Mouse (Mus musculus): ENCODE results near the gene Pcsk4. TPM values are rescaled to one million over a fixed set of nuclear protein-coding genes. Genes with fewer than 3 reads are reported as not detected.
A peak's percentile ranks its signal among the peaks of the same experiment; 100 is the strongest.

Gene Pcsk4
- polyA plus RNA-seq, 1 experiment from 2014 or later, result 2.2 TPM

GRCm38 (mm10) chr10:80312586-80313504, 16.5 kb downstream of the Pcsk4 start:
- Histone ChIP-seq H3K4me1 (replicated peaks; ENCODE audit: control insufficient read depth, insufficient read depth) (no peaks in the 10 kb centered on the region; the same call in 1 of the 2 replicates), H3K4me3 (ENCODE audit: low read depth, low read length) (no peak overlapping the region), H3K9me3 (ENCODE audit: control insufficient read depth, low read length) (no peaks in the 10 kb centered on the region), H3K9ac (ENCODE audit: low read length) (no peak overlapping the region), H3K27ac (replicated peaks) (no peak overlapping the region), H3K27me3 (ENCODE audit: control insufficient read depth, insufficient read depth, low read length) (0 out of 2 replicates have a peak, but pooled peaks cover 9% of the 10 kb centered on the region), H3K36me3 (ENCODE audit: control insufficient read depth, insufficient read depth, low read length) (peaks cover 2% of the 10 kb centered on the region; the same call in 1 of the 2 replicates), H3K4me2 (replicated peaks; ENCODE audit: low read depth) (no peak overlapping the region)
- TF ChIP-seq EP300 (optimal IDR thresholded peaks at IDR 0.05), result no peak
- TF ChIP-seq CTCF (IDR thresholded peaks at IDR 0.05; ENCODE audit: low read depth), result no peak
- no peak for DNase-seq (ENCODE audit: low spot score)
- 67% methylated on average over 54 of the region's 54 CpGs for WGBS
- ATAC-seq (ENCODE audit: low FRiP score, low TSS enrichment), result no peak

GRCm38 (mm10) chr10:80311560-80311959, 17.7 kb downstream of the Pcsk4 start:
- Histone ChIP-seq H3K4me3 (ENCODE audit: low read depth, low read length) (no peak overlapping the region), H3K9ac (ENCODE audit: low read length) (no peak overlapping the region), H3K36me3 (ENCODE audit: control insufficient read depth, insufficient read depth, low read length) (no peaks in the 10 kb centered on the region), H3K4me1 (replicated peaks; ENCODE audit: control insufficient read depth, insufficient read depth) (no peaks in the 10 kb centered on the region; the same call in 1 of the 2 replicates), H3K27ac (replicated peaks) (no peak overlapping the region), H3K4me2 (replicated peaks; ENCODE audit: low read depth) (no peak overlapping the region), H3K9me3 (ENCODE audit: control insufficient read depth, low read length) (no peaks in the 10 kb centered on the region), H3K27me3 (ENCODE audit: control insufficient read depth, insufficient read depth, low read length) (0 out of 2 replicates have a peak, but pooled peaks cover 9% of the 10 kb centered on the region)
- ATAC-seq (ENCODE audit: low FRiP score, low TSS enrichment) (no peak), DNase-seq (ENCODE audit: low spot score) (no peak)
- TF ChIP-seq CTCF (IDR thresholded peaks at IDR 0.05; ENCODE audit: low read depth), result no peak
- WGBS, result 83% methylated on average over 16 of the region's 16 CpGs

GRCm38 (mm10) chr10:80304862-80305261, 24.4 kb downstream of the Pcsk4 start:
- Histone ChIP-seq H3K36me3 (ENCODE audit: control insufficient read depth, insufficient read depth, low read length) (no peaks in the 10 kb centered on the region), H3K9ac (ENCODE audit: low read length) (0 out of 2 replicates have a peak overlapping the region, but pooled peaks have one; percentile 18), H3K4me2 (replicated peaks; ENCODE audit: low read depth) (no peak overlapping the region), H3K27me3 (ENCODE audit: control insufficient read depth, insufficient read depth, low read length) (peaks cover 6% of the 10 kb centered on the region; the same call in 1 of the 2 replicates), H3K27ac (replicated peaks) (no peak overlapping the region), H3K4me3 (ENCODE audit: low read depth, low read length) (no peak overlapping the region), H3K4me1 (replicated peaks; ENCODE audit: control insufficient read depth, insufficient read depth) (no peaks in the 10 kb centered on the region), H3K9me3 (ENCODE audit: control insufficient read depth, low read length) (no peaks in the 10 kb centered on the region)
- 20% methylated on average over 25 of the region's 25 CpGs for WGBS
- ATAC-seq (ENCODE audit: low FRiP score, low TSS enrichment) (peak; percentile 45; the same call in 1 of the 2 replicates), DNase-seq (ENCODE audit: low spot score) (peak; percentile 81)
- TF ChIP-seq CTCF (IDR thresholded peaks at IDR 0.05; ENCODE audit: low read depth) (no peak), EP300 (optimal IDR thresholded peaks at IDR 0.05) (no peak)

- DNase-seq (ENCODE audit: low spot score), result no peak
- Histone ChIP-seq H3K9ac (ENCODE audit: low read length) (no peak overlapping the region), H3K27ac (replicated peaks) (no peak overlapping the region), H3K4me2 (replicated peaks; ENCODE audit: low read depth) (no peak overlapping the region), H3K4me1 (replicated peaks; ENCODE audit: control insufficient read depth, insufficient read depth) (no peaks in the 10 kb centered on the region), H3K27me3 (ENCODE audit: control insufficient read depth, insufficient read depth, low read length) (peaks cover 6% of the 10 kb centered on the region; the same call in 1 of the 2 replicates), H3K9me3 (ENCODE audit: control insufficient read depth, low read length) (no peaks in the 10 kb centered on the region), H3K4me3 (ENCODE audit: low read depth, low read length) (no peak overlapping the region), H3K36me3 (ENCODE audit: control insufficient read depth, insufficient read depth, low read length) (no peaks in the 10 kb centered on the region)
- WGBS, result 38% methylated on average over 12 of the region's 12 CpGs
- TF ChIP-seq CTCF (IDR thresholded peaks at IDR 0.05; ENCODE audit: low read depth), result no peak
- no peak for TF ChIP-seq EP300 (optimal IDR thresholded peaks at IDR 0.05)
- no peak for ATAC-seq (ENCODE audit: low FRiP score, low TSS enrichment)
Measured at GRCm38 (mm10) chr10:80304458-80304857, 24.8 kb downstream of the Pcsk4 start.

GRCm38 (mm10) chr10:80302471-80302881, 26.8 kb downstream of the Pcsk4 start:
- Histone ChIP-seq H3K27ac (replicated peaks) (peak overlapping the region; percentile 35; the same call in 1 of the 2 replicates), H3K4me2 (replicated peaks; ENCODE audit: low read depth) (0 out of 2 replicates have a peak overlapping the region, but pooled peaks have one; percentile 8), H3K36me3 (ENCODE audit: control insufficient read depth, insufficient read depth, low read length) (no peaks in the 10 kb centered on the region), H3K9me3 (ENCODE audit: control insufficient read depth, low read length) (no peaks in the 10 kb centered on the region), H3K4me1 (replicated peaks; ENCODE audit: control insufficient read depth, insufficient read depth) (no peaks in the 10 kb centered on the region), H3K27me3 (ENCODE audit: control insufficient read depth, insufficient read depth, low read length) (peaks cover 6% of the 10 kb centered on the region), H3K9ac (ENCODE audit: low read length) (no peak overlapping the region; the same call in 1 of the 2 replicates), H3K4me3 (ENCODE audit: low read depth, low read length) (no peak overlapping the region)
- 22% methylated on average over 9 of the region's 9 CpGs for WGBS
- no peak for TF ChIP-seq CTCF (IDR thresholded peaks at IDR 0.05; ENCODE audit: low read depth)
- no peak for TF ChIP-seq EP300 (optimal IDR thresholded peaks at IDR 0.05)
- DNase-seq (ENCODE audit: low spot score) (peak; percentile 59), ATAC-seq (ENCODE audit: low FRiP score, low TSS enrichment) (peak; percentile 63; the same call in 1 of the 2 replicates)

- TF ChIP-seq EP300 (optimal IDR thresholded peaks at IDR 0.05) (no peak), CTCF (IDR thresholded peaks at IDR 0.05; ENCODE audit: low read depth) (no peak)
- 68% methylated on average over 5 of the region's 5 CpGs for WGBS
- peak overlapping the region; percentile 35; the same call in 1 of the 2 replicates for H3K27ac ChIP-seq (replicated peaks)
Measured at GRCm38 (mm10) chr10:80302082-80302355, 27.3 kb downstream of the Pcsk4 start.

More at GRCm38 (mm10) chr10:80302082-80302355, 27.3 kb downstream of the Pcsk4 start:
- H3K9ac ChIP-seq (ENCODE audit: low read length), result no peak overlapping the region; the same call in 1 of the 2 replicates
- no peaks in the 10 kb centered on the region for H3K4me1 ChIP-seq (replicated peaks; ENCODE audit: control insufficient read depth, insufficient read depth)
- no peak overlapping the region for H3K4me3 ChIP-seq (ENCODE audit: low read depth, low read length)
- DNase-seq (ENCODE audit: low spot score) (no peak), ATAC-seq (ENCODE audit: low FRiP score, low TSS enrichment) (no peak)
- 0 out of 2 replicates have a peak overlapping the region, but pooled peaks have one; percentile 8 for H3K4me2 ChIP-seq (replicated peaks; ENCODE audit: low read depth)
- no peaks in the 10 kb centered on the region for H3K36me3 ChIP-seq (ENCODE audit: control insufficient read depth, insufficient read depth, low read length)
- H3K9me3 ChIP-seq (ENCODE audit: control insufficient read depth, low read length), result no peaks in the 10 kb centered on the region
- H3K27me3 ChIP-seq (ENCODE audit: control insufficient read depth, insufficient read depth, low read length), result peaks cover 6% of the 10 kb centered on the region
